Mouse (Mus musculus) midbrain, embryonic 11.5 days (tissue): Measurements from ENCODE around the gene Ttn. TPM values are rescaled to one million over a fixed set of nuclear protein-coding genes. Genes with fewer than 3 reads are reported as not detected.
A peak's percentile ranks its signal among the peaks of the same experiment; 100 is the strongest.

Experiments used
- ATAC-seq: fragments of 200-750 bp; cut with Nextera tagmentation; 2 replicates; pipeline ENCODE4 v1.8.0; 2017; ENCODE audit warnings: moderate TSS enrichment, moderate library complexity; ENCODE audit not compliant: low FRiP score
- DNase-seq: peaks from one replicate; pipeline ENCODE4 v3.0.0; 2015; ENCODE audit warnings: low spot score; ENCODE audit errors: missing footprints
- H3K27ac ChIP-seq: fragments of 300-500 bp; sonication (generic); 2 replicates; pipeline ENCODE4 v1.5.1; 2014; ENCODE audit warnings: low read depth, low read length
- H3K27me3 ChIP-seq: fragments of 300-500 bp; sonication (generic); 2 replicates; pipeline ENCODE4 v1.6.1; 2014; ENCODE audit warnings: mild to moderate bottlenecking, low read length, moderate library complexity, mixed read lengths; ENCODE audit not compliant: control insufficient read depth, insufficient read depth
- H3K36me3 ChIP-seq: fragments of 300-500 bp; sonication (generic); 2 replicates; pipeline ENCODE4 v1.6.1; 2014; ENCODE audit warnings: mild to moderate bottlenecking, low read length, moderate library complexity, mixed read lengths; ENCODE audit not compliant: control insufficient read depth, insufficient read depth
- H3K4me1 ChIP-seq: fragments of 300-500 bp; sonication (generic); 2 replicates; pipeline ENCODE4 v1.6.1; 2014; ENCODE audit warnings: low read length; ENCODE audit not compliant: control insufficient read depth, insufficient read depth
- H3K4me2 ChIP-seq: fragments of 300-500 bp; sonication (generic); 2 replicates; pipeline ENCODE4 v1.6.1; 2014; ENCODE audit warnings: mild to moderate bottlenecking, moderate library complexity
- H3K4me3 ChIP-seq: fragments of 300-500 bp; sonication (generic); 2 replicates; pipeline ENCODE4 v1.5.1; 2014; ENCODE audit warnings: low read depth, low read length
- H3K9ac ChIP-seq: fragments of 300-500 bp; sonication (generic); 2 replicates; pipeline ENCODE4 v1.6.1; 2014; ENCODE audit warnings: low read length
- H3K9me3 ChIP-seq: fragments of 300-500 bp; sonication (generic); 2 replicates; pipeline ENCODE4 v1.6.1; 2016; ENCODE audit warnings: low read length; ENCODE audit not compliant: control insufficient read depth
- WGBS: fragments of 180-500 bp; shearing (Covaris S2); extraction: QIAGEN DNeasy Blood & Tissue Kit; methylation state at CpG from one replicate; pipeline ENCODE4 v1.1.7; 2014; 5-methylcytosine and 5-hydroxymethylcytosine counted together
- polyA plus RNA-seq: library from polyadenylated mRNA; unstranded; fragments of >200 nt; fragmentation: Nextera tagmentation; extraction: Ambion mirVana; gene quantifications from 2 replicates; pipeline ENCODE4 v1.2.1, GENCODE M21; 2014

Ttn gene
- polyA plus RNA-seq, 1 experiment from 2014 or later, result 0.04 TPM

- no peak for DNase-seq
- Histone ChIP-seq H3K27ac (no peak overlapping the region), H3K4me2 (no peak overlapping the region), H3K4me3 (no peak overlapping the region), H3K36me3 (no peaks in the 10 kb centered on the region), H3K27me3 (no peaks in the 10 kb centered on the region), H3K4me1 (no peaks in the 10 kb centered on the region), H3K9me3 (no peaks in the 10 kb centered on the region), H3K9ac (no peak overlapping the region)
- no peak for ATAC-seq
- 93% methylated on average over 6 of the region's 6 CpGs for WGBS
Measured at GRCm38 (mm10) chr2:76751993-76752392, 230.4 kb downstream of the Ttn start.

- Histone ChIP-seq H3K27ac (no peak overlapping the region), H3K4me1 (no peaks in the 10 kb centered on the region), H3K9ac (no peak overlapping the region), H3K4me3 (no peak overlapping the region), H3K27me3 (no peaks in the 10 kb centered on the region), H3K4me2 (no peak overlapping the region), H3K36me3 (no peaks in the 10 kb centered on the region), H3K9me3 (peaks cover 13% of the 10 kb centered on the region; the same call in 1 of the 2 replicates)
- DNase-seq (no peak), ATAC-seq (no peak)
- 94% methylated on average over 21 of the region's 21 CpGs for WGBS
Measured at GRCm38 (mm10) chr2:76749341-76750110, 232.8 kb downstream of the Ttn start.

- Histone ChIP-seq H3K27me3 (no peaks in the 10 kb centered on the region), H3K4me3 (no peak overlapping the region), H3K9ac (no peak overlapping the region), H3K9me3 (peaks cover 13% of the 10 kb centered on the region; the same call in 1 of the 2 replicates), H3K27ac (no peak overlapping the region), H3K36me3 (no peaks in the 10 kb centered on the region), H3K4me1 (no peaks in the 10 kb centered on the region), H3K4me2 (no peak overlapping the region)
- no peak for DNase-seq
- ATAC-seq, result no peak
- 94% methylated on average over 14 of the region's 14 CpGs for WGBS
Measured at GRCm38 (mm10) chr2:76748696-76749095, 233.7 kb downstream of the Ttn start.

GRCm38 (mm10) chr2:76719650-76720049, 262.7 kb downstream of the Ttn start:
- Histone ChIP-seq H3K4me1 (no peaks in the 10 kb centered on the region), H3K27me3 (no peaks in the 10 kb centered on the region), H3K9me3 (no peaks in the 10 kb centered on the region; the same call in 1 of the 2 replicates), H3K4me2 (no peak overlapping the region), H3K36me3 (no peaks in the 10 kb centered on the region), H3K9ac (no peak overlapping the region), H3K27ac (no peak overlapping the region), H3K4me3 (no peak overlapping the region)
- 95% methylated on average over 14 of the region's 14 CpGs for WGBS
- DNase-seq (peak; percentile 10), ATAC-seq (no peak)

GRCm38 (mm10) chr2:76714984-76715383, 267.4 kb downstream of the Ttn start:
- Histone ChIP-seq H3K4me3 (no peak overlapping the region), H3K27me3 (no peaks in the 10 kb centered on the region), H3K9ac (no peak overlapping the region), H3K27ac (no peak overlapping the region), H3K36me3 (no peaks in the 10 kb centered on the region), H3K4me1 (no peaks in the 10 kb centered on the region), H3K4me2 (no peak overlapping the region), H3K9me3 (0 out of 2 replicates have a peak, but pooled peaks cover 4% of the 10 kb centered on the region)
- WGBS, result 76% methylated on average over 8 of the region's 8 CpGs
- ATAC-seq, result no peak
- DNase-seq, result no peak

- no peak overlapping the region for H3K27ac ChIP-seq
- H3K9me3 ChIP-seq, result peaks cover 6% of the 10 kb centered on the region; the same call in 1 of the 2 replicates
- no peaks in the 10 kb centered on the region for H3K36me3 ChIP-seq
- DNase-seq, result peak; percentile 49
- WGBS, result 93% methylated on average over 3 of the region's 3 CpGs
- no peak for ATAC-seq
- no peaks in the 10 kb centered on the region for H3K4me1 ChIP-seq
- H3K9ac ChIP-seq, result no peak overlapping the region
- no peak overlapping the region for H3K4me2 ChIP-seq
- H3K27me3 ChIP-seq, result no peaks in the 10 kb centered on the region
- no peak overlapping the region for H3K4me3 ChIP-seq
Measured at GRCm38 (mm10) chr2:76708512-76708911, 273.8 kb downstream of the Ttn start.

GRCm38 (mm10) chr2:76705655-76706054, 276.7 kb downstream of the Ttn start:
- Histone ChIP-seq H3K27ac (no peak overlapping the region), H3K27me3 (no peaks in the 10 kb centered on the region), H3K9ac (no peak overlapping the region), H3K4me3 (no peak overlapping the region), H3K9me3 (peaks cover 2% of the 10 kb centered on the region; the same call in 1 of the 2 replicates), H3K36me3 (no peaks in the 10 kb centered on the region), H3K4me2 (no peak overlapping the region), H3K4me1 (no peaks in the 10 kb centered on the region)
- DNase-seq, result no peak
- WGBS, result 94% methylated on average over 13 of the region's 13 CpGs
- no peak for ATAC-seq

GRCm38 (mm10) chr2:76702751-76703150, 279.6 kb downstream of the Ttn start:
- WGBS, result 86% methylated on average over 5 of the region's 5 CpGs
- no peak overlapping the region for H3K4me2 ChIP-seq
- no peaks in the 10 kb centered on the region for H3K4me1 ChIP-seq
- H3K9me3 ChIP-seq, result no peaks in the 10 kb centered on the region
- H3K36me3 ChIP-seq, result no peaks in the 10 kb centered on the region
- no peak overlapping the region for H3K27ac ChIP-seq
- no peaks in the 10 kb centered on the region for H3K27me3 ChIP-seq
- no peak overlapping the region for H3K4me3 ChIP-seq
- H3K9ac ChIP-seq, result no peak overlapping the region
- no peak for DNase-seq
- no peak for ATAC-seq

GRCm38 (mm10) chr2:76702188-76702587, 280.2 kb downstream of the Ttn start:
- no peak for ATAC-seq
- no peak overlapping the region for H3K4me2 ChIP-seq
- WGBS, result 93% methylated on average over 3 of the region's 3 CpGs

More at GRCm38 (mm10) chr2:76702188-76702587, 280.2 kb downstream of the Ttn start:
- Histone ChIP-seq H3K9ac (no peak overlapping the region), H3K9me3 (no peaks in the 10 kb centered on the region), H3K4me3 (no peak overlapping the region), H3K27me3 (no peaks in the 10 kb centered on the region), H3K36me3 (no peaks in the 10 kb centered on the region), H3K27ac (no peak overlapping the region), H3K4me1 (no peaks in the 10 kb centered on the region)
- no peak for DNase-seq
